Mouse (Mus musculus) E14TG2a.4 (cell line): ENCODE measurements around the gene Gm21762.
"Not testable (repeated sequence)": the region's sequence is repeated elsewhere in the genome, so short reads cannot be mapped to it uniquely, and the experiment has no call there.

Source experiments
- CTCF ChIP-seq: conservative IDR thresholded peaks from 2 replicates; pipeline ENCODE4 v1.5.1; 2014; ENCODE audit warnings: low read length
- POU5F1 ChIP-seq: IDR thresholded peaks from 2 replicates; pipeline ENCODE4 v1.6.1; 2014; ENCODE audit warnings: low read length, borderline replicate concordance

DNA sequence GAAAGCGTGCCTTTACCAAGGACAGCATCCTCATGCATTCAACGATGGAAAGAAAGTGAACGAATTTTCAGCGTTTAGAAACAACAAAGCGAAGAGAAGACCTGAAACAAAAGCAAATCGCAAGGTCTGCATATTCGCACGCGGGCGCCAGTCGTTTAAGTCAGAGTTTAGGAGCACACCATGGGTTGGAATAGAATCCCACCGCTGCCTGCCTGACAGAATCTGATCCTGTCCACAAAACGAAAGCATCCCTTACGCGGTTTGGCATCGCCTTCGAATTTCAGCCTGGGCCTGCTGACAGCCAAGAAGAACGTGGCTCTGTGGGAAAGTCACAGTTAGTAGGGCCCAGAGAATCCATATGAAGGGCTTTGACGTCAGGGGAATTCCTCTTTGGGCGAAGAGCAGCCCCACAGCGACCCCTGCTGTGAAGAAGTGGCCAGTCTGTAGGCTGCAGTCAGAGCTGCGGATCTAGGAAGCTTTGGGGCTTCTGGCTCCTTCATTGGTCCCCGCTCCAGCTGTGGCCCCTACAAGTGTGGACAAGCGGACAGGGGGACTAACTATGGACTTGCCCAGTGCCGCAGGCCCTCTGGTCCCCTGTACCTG is 16.8 kb upstream of the Gm21762 start:
- TF ChIP-seq CTCF, POU5F1: not testable (repeated sequence)
